Mouse (Mus musculus): ENCODE measurements at regions not wholly inside any gene's neighbourhood (a gene's known extent, or its start where the extent isn't known, plus 50 kb on each side); places are given as distances from the start of the nearest gene placed in this dataset.

- Histone ChIP-seq H3K4me1 (ENCODE audit: insufficient read depth, low read length) (no peaks in the 10 kb centered on the region), H3K27me3 (ENCODE audit: insufficient read depth, low read length) (no peaks in the 10 kb centered on the region), H3K9me3 (ENCODE audit: low read length) (no peaks in the 10 kb centered on the region), H3K4me3 (ENCODE audit: low read depth, low read length) (no peak overlapping the region), H3K27ac (ENCODE audit: low read depth, low read length) (no peak overlapping the region), H3K4me2 (ENCODE audit: low read depth, low read length, poor library complexity, severe bottlenecking) (no peak overlapping the region), H3K36me3 (ENCODE audit: insufficient read depth, low read length) (no peaks in the 10 kb centered on the region), H3K9ac (replicated peaks; ENCODE audit: low read length, poor library complexity, severe bottlenecking) (no peak overlapping the region)
- DNase-seq (ENCODE audit: low spot score) (no peak), ATAC-seq (ENCODE audit: low FRiP score) (no peak)
- 90% methylated on average over 3 of the region's 3 CpGs for WGBS
- no peak for TF ChIP-seq CTCF (IDR thresholded peaks at IDR 0.05)
Observed at GRCm38 (mm10) chr7:111420698-111421097, 337.9 kb upstream of the Eif4g2 start.

GRCm38 (mm10) chr7:111417735-111418134 is 334.9 kb upstream of the Eif4g2 start:
- ATAC-seq (ENCODE audit: low FRiP score) (no peak), DNase-seq (ENCODE audit: low spot score) (no peak)
- H3K27ac ChIP-seq (ENCODE audit: low read depth, low read length) = no peak overlapping the region
- no peaks in the 10 kb centered on the region for H3K4me1 ChIP-seq (ENCODE audit: insufficient read depth, low read length)
- no peak overlapping the region for H3K4me2 ChIP-seq (ENCODE audit: low read depth, low read length, poor library complexity, severe bottlenecking)
- H3K9ac ChIP-seq (replicated peaks; ENCODE audit: low read length, poor library complexity, severe bottlenecking) = no peak overlapping the region
- no peaks in the 10 kb centered on the region for H3K27me3 ChIP-seq (ENCODE audit: insufficient read depth, low read length)
- no peaks in the 10 kb centered on the region for H3K9me3 ChIP-seq (ENCODE audit: low read length)
- H3K36me3 ChIP-seq (ENCODE audit: insufficient read depth, low read length) = no peaks in the 10 kb centered on the region
- no peak for TF ChIP-seq CTCF (IDR thresholded peaks at IDR 0.05)
- 37% methylated on average over 3 of the region's 3 CpGs for WGBS
- H3K4me3 ChIP-seq (ENCODE audit: low read depth, low read length) = no peak overlapping the region

GRCm38 (mm10) chr7:111416061-111416460 is 333.2 kb upstream of the Eif4g2 start:
- no peaks in the 10 kb centered on the region for H3K36me3 ChIP-seq (ENCODE audit: insufficient read depth, low read length)
- DNase-seq (ENCODE audit: low spot score) (no peak), ATAC-seq (ENCODE audit: low FRiP score) (no peak)
- no peak overlapping the region for H3K4me2 ChIP-seq (ENCODE audit: low read depth, low read length, poor library complexity, severe bottlenecking)
- no peak overlapping the region for H3K4me3 ChIP-seq (ENCODE audit: low read depth, low read length)
- H3K4me1 ChIP-seq (ENCODE audit: insufficient read depth, low read length) = no peaks in the 10 kb centered on the region
- no peaks in the 10 kb centered on the region for H3K27me3 ChIP-seq (ENCODE audit: insufficient read depth, low read length)
- no peak overlapping the region for H3K27ac ChIP-seq (ENCODE audit: low read depth, low read length)
- no peaks in the 10 kb centered on the region for H3K9me3 ChIP-seq (ENCODE audit: low read length)
- no peak overlapping the region for H3K9ac ChIP-seq (replicated peaks; ENCODE audit: low read length, poor library complexity, severe bottlenecking)
- WGBS = 66% methylated on average over 6 of the region's 6 CpGs
- no peak for TF ChIP-seq CTCF (IDR thresholded peaks at IDR 0.05)

- Histone ChIP-seq H3K27me3 (ENCODE audit: insufficient read depth, low read length) (no peaks in the 10 kb centered on the region), H3K4me3 (ENCODE audit: low read depth, low read length) (no peak overlapping the region), H3K4me1 (ENCODE audit: insufficient read depth, low read length) (no peaks in the 10 kb centered on the region), H3K9me3 (ENCODE audit: low read length) (no peaks in the 10 kb centered on the region), H3K4me2 (ENCODE audit: low read depth, low read length, poor library complexity, severe bottlenecking) (no peak overlapping the region), H3K9ac (replicated peaks; ENCODE audit: low read length, poor library complexity, severe bottlenecking) (no peak overlapping the region), H3K36me3 (ENCODE audit: insufficient read depth, low read length) (no peaks in the 10 kb centered on the region), H3K27ac (ENCODE audit: low read depth, low read length) (no peak overlapping the region)
- ATAC-seq (ENCODE audit: low FRiP score) (no peak), DNase-seq (ENCODE audit: low spot score) (no peak)
- WGBS = 89% methylated on average over 4 of the region's 4 CpGs
- no peak for TF ChIP-seq CTCF (IDR thresholded peaks at IDR 0.05)
Observed at GRCm38 (mm10) chr7:111413745-111414144, 330.9 kb upstream of the Eif4g2 start.

- H3K4me2 ChIP-seq (ENCODE audit: low read depth, low read length, poor library complexity, severe bottlenecking) = no peak overlapping the region
- H3K36me3 ChIP-seq (ENCODE audit: insufficient read depth, low read length) = no peaks in the 10 kb centered on the region
- no peak overlapping the region for H3K4me3 ChIP-seq (ENCODE audit: low read depth, low read length)
- DNase-seq (ENCODE audit: low spot score) = peak; percentile 62
- H3K9me3 ChIP-seq (ENCODE audit: low read length) = no peaks in the 10 kb centered on the region
- H3K27ac ChIP-seq (ENCODE audit: low read depth, low read length) = no peak overlapping the region
- 49% methylated on average over 2 of the region's 2 CpGs for WGBS
- ATAC-seq (ENCODE audit: low FRiP score) = no peak
- H3K9ac ChIP-seq (replicated peaks; ENCODE audit: low read length, poor library complexity, severe bottlenecking) = no peak overlapping the region
- no peak for TF ChIP-seq CTCF (IDR thresholded peaks at IDR 0.05)
- H3K4me1 ChIP-seq (ENCODE audit: insufficient read depth, low read length) = no peaks in the 10 kb centered on the region
- no peaks in the 10 kb centered on the region for H3K27me3 ChIP-seq (ENCODE audit: insufficient read depth, low read length)
Observed at GRCm38 (mm10) chr7:111412957-111413356, 330.1 kb upstream of the Eif4g2 start.

GRCm38 (mm10) chr7:111411386-111411960 is 328.6 kb upstream of the Eif4g2 start:
- DNase-seq (ENCODE audit: low spot score) = peak; percentile 41
- ATAC-seq (ENCODE audit: low FRiP score) = no peak
- Histone ChIP-seq H3K4me2 (ENCODE audit: low read depth, low read length, poor library complexity, severe bottlenecking) (no peak overlapping the region), H3K9ac (replicated peaks; ENCODE audit: low read length, poor library complexity, severe bottlenecking) (no peak overlapping the region), H3K27ac (ENCODE audit: low read depth, low read length) (no peak overlapping the region), H3K4me3 (ENCODE audit: low read depth, low read length) (no peak overlapping the region), H3K4me1 (ENCODE audit: insufficient read depth, low read length) (no peaks in the 10 kb centered on the region), H3K27me3 (ENCODE audit: insufficient read depth, low read length) (no peaks in the 10 kb centered on the region), H3K9me3 (ENCODE audit: low read length) (no peaks in the 10 kb centered on the region), H3K36me3 (ENCODE audit: insufficient read depth, low read length) (no peaks in the 10 kb centered on the region)
- 83% methylated on average over 5 of the region's 5 CpGs for WGBS
- TF ChIP-seq CTCF (IDR thresholded peaks at IDR 0.05) = no peak
